Mouse (Mus musculus) 3134 (cell line): ENCODE measurements around the gene Eif4ebp2.
"Not testable (repeated sequence)": the region's sequence is repeated elsewhere in the genome, so short reads cannot be mapped to it uniquely, and the experiment has no call there.

Experiments used
- DNase-seq: peaks from one replicate; pipeline ENCODE4 v3.0.0-alpha.2; 2011; ENCODE audit warnings: low spot score; ENCODE audit not compliant: insufficient read length; ENCODE audit errors: extremely low read depth

Gene Eif4ebp2

DNA sequence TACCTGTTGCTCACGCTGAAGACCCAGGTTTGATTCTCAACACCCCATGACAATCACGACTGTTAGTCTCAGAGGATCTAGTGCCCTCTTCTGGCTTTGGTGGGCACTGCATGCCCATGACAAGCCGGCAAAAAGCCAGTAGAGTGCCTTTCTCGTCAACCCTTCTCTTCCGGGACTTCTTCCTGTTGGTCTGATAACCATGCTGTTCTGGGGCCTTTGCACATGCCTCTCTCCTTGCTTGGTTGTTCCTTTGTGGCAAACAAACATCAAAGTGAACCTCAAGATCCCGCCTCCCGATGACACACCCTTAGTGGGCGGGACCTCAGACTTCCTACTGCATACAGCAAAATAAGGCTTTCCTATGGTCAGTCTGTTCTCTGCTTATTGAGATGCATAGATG lies 13.8 kb upstream of the Eif4ebp2 start:
- no peak for DNase-seq

DNA sequence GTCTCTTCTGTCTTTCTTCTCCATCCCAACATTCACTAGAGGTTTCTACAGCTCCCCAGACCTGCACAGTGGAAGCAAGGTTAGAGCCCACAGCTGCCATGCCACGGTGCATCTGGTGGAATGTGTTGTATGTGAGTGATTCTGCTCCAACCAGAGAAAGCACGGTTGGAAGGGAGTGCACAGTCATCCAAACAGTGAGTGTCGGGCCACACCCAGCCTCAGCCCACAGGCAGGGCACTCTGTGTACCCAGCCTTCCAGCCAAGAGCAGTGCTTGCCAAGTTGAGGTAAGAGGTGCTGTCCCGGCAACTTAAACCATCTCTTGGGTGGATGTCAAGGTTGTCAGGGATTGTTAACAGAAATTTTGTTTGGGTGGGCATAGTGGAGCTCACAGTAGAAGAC lies 12.5 kb upstream of the Eif4ebp2 start:
- DNase-seq = peak; percentile 72

DNA sequence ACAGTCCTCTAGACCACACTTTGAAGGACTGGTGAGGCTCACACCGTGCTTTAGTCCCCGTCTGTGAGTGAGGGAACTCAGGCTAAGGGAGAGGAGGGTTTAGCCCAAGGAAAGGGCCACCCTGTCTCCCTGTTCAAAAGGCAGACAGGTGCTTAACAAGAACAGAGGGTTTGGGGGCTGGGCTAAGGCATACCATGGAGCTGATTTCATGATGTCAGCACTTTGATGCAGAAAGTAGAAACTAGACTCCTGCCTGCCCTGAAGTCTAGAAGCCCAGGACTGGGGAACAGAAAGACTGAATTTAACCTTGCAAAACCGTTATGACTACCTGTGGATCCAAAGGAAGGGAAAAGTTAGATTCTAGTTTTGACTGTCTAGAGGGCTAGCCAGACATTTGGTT lies 4.7 kb upstream of the Eif4ebp2 start:
- no peak for DNase-seq

DNA sequence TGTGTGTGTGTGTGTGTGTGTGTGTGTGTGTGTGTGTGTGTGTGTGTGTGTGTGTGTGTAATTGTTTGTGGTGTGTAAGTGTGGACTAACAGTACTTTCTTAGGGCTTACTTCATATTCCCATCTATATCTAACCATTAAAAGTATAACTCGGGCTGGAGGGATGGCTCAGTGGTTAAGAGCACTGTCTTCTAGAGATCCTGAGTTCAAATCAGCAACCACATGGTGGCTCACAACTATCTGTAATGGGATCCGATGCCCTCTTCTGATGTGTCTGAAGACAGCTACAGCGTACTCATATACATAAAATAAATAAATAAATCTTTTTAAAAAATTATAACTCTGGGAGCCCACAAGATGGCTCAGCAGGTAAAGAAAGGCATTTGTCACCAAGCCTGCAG lies 710 bp upstream of the Eif4ebp2 start:
- DNase-seq = not testable (repeated sequence)

DNA sequence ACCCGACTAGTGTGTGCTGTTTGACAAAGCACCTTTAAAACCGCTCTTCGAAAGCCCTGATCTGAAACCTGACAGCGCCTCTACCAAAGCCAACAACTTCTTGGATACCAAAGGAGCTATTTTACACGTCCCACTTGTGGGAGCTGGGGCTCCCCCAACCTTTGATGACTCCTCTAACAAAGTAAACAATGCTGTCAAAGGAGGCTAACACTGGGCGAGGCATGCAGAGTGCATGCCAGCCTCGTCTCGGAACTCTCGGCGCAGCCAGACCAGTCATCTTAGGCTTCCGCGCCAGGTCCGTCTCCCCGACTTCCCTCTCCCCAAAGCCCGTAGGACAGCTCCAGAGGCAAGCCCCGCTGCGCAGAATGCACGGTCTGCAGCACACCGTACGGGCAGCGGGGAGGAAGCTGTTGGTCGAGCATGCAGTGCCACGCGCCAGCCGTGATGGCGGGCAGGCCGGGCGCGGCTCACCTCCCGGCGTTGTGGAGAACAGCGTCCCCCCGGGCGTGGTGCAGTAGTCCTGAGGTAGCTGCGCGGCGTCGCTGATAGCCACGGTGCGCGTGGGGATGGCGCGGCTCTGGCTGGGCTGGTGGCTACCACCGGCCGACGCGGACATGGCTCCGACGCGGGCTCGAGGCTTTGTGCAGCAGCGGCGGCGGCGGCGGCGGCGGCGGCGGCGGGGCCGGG lies 387 bp downstream of the Eif4ebp2 start:
- peak; percentile 60 for DNase-seq

DNA sequence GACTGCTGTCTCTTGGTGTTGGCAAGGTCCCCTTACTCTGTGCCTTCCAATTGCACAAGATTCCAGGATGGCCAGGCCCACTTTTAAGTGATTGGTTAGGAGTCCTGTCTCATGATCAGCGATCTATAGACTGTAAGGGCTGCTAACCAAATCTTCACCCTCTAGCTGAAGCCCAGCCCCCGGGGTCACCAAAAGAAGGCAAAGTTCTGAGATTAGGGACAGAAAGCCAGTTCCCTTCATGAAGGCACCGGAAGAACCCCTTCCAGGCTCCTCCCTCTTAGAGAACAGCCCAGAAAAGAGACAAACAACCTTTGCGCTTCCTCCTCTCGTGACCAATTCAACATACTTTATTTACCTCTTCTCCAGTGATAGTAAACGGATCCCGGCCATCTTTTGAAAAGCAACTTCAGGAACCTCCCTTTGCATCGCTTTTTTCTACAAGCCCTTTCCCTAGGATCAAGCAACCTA lies 964 bp downstream of the Eif4ebp2 start:
- DNase-seq = peak; percentile 50

DNA sequence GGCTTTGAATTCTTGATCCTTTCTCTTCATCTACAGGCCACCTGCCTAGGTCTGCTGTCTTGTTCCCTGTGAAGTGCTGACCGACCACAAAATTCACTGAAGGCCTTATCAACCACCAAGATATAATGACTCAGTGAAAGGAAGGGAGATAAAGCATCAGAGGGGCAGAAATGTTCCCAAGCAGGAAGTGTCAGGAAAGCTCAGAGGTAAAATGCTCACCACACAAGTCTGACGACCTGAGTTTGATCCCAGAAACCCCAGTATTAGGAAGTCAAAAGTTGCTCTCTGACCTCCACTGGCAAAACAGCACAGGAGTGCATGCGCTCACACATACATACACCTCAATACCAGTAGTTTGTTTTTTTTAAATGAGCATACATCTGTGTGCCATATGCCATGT lies 3.6 kb downstream of the Eif4ebp2 start:
- DNase-seq = no peak

DNA sequence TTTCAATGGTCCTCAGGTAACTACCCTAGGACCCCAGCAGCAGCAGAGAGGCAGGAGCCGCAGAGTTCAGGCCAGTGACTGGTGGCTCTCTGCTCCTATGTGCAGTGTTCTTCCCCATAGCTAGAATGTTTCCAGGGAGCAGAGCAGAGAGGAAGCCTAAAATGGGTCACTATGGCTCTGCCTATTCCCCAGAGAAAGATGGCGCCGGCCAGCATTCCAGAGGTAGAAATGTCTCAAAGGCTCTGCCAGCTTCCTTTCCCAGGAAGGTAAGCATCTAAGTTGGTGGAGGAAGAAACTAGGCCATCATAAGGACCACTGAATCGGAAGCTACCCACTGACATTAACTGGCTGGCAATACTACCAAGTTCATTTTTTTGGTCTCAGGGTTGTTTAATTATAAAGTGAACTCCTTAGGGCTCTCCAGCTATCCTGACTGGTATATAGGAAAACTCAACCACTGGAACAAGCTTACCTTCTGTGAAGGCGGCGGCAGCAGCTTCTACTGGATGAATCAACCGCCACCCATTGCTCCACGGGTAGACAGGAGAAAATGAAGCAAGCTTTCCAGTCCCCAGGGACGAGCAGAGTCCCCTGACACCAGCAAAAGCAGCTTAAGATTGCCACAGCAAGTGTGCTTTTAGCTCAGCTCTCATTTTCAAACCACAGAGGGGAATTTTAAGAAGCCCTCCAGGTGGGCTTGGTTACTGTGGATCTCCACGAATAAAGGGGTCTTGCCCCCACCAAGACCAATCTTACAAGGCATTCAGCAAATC lies 4.7 kb downstream of the Eif4ebp2 start:
- no peak for DNase-seq

DNA sequence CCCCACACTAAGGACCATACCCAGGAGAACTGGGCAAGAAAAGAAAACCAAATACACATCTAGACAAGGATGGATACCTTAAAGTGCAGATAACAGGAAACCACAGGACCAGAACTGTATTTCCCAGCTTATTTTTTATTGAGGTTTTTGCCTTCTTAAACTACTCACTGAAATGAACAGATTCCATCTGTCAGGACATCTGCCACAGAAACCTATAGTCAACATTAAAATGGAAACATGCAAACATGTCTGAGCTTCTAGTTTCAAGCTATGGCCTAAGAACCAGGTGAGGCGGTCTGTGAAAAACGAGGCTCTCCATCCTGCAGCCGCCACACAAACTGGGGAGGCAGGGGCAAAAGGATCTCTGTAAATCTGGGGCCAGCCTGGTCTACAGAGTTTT lies 7.4 kb downstream of the Eif4ebp2 start:
- no peak for DNase-seq

DNA sequence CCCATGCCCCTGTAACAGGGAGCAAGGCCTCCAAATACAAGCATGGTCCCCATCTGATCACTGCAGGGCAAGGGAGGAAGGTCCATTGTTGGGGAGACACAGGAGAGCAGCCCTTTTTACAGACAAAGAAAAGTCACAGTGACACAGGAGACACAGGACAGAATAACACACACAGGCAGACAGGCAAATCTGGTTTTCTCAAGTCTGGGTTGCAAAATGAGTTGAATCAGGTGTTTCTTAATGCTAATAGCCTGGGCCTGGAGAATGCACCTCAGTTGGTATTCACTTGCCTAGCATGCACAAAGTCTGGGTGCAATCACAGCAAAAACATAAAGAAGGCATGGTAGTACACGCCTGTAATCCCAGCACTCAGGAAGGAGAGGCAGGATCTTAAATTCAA lies 8.6 kb downstream of the Eif4ebp2 start:
- no peak for DNase-seq

DNA sequence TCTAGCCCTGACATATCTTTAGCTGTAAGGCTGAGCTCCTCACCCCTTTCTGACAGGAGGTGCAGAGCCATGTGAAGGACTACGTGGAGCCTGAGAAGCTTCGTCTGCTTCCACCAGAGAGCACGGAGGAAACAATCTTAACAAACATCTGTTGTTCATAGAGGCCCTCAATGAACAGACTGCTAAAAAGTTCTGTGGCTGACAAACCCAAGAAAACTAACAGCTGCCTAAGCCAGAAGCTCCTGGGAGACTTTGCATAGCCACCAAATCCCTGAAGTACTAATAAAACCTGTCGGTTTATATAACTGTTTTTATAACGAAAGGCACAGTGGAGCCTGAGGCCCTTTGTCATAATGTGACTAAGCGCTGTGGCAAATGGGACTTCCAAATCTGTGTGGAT lies 9.0 kb downstream of the Eif4ebp2 start:
- DNase-seq = no peak

DNA sequence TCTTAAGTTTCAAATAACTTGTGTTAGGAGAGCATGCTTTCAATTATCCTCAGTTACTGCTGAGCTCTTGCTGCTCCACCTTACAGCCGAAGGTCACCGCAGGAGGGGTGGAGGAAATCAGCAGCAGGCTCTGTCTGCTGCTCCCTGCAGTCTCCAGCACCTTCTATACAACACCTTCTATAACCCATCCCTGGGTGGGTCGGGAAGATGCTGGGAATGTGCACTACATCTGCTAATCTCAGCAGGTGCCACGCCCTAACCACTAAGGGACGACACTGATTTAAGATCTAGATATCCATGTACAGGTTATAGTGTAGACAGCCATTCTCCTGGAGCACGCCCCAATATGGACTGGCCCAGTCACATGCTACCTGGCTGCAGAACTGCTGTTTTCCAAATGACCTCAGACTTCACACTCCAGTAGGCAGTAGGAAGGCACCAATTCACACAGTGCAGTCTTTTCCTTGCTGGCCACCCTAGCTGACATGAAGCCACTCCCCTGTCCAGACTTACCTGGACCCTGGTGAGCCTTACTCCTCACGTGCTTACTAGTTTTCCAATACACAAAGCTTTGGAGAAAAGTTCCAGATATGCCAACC lies 12.2 kb downstream of the Eif4ebp2 start:
- DNase-seq = no peak

DNA sequence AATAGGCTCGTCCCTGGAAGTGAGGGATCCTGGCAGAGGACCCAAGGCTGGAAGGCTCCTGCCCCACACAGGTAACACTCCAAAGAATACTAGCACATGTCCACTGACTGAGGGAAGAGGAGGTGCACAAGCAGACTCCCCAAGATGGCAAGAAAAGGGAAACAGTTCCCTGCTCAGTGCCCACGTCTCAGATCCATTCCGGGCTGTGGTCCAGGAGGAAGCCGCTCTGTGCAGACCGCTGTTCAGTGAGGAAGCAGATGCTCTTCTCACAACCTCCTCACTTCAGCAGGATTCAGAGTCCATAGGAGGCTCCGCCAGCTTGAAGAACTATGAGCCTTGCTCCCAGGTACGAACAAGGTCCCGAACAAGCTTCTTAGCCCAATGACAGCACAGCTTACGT lies 21.1 kb downstream of the Eif4ebp2 start:
- no peak for DNase-seq

DNA sequence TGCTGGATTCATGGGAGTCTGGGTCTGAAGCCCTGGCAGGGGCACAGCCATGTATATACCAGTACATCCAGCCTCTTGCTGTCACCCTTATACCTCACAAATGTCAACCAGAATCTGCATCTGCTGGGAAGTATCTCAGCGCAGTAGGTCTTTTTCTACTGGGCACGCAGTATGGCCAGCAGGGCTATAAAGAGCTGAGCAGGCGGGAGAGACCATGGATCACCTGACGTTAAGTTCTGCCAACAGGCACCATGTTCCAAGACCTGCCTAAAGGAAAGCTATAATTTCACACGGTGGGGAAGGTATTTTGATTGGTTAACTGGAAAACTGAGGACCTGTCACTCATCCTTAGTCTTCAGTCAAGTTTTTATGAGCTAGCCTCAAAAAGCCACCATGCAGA lies 23.4 kb downstream of the Eif4ebp2 start:
- no peak for DNase-seq

DNA sequence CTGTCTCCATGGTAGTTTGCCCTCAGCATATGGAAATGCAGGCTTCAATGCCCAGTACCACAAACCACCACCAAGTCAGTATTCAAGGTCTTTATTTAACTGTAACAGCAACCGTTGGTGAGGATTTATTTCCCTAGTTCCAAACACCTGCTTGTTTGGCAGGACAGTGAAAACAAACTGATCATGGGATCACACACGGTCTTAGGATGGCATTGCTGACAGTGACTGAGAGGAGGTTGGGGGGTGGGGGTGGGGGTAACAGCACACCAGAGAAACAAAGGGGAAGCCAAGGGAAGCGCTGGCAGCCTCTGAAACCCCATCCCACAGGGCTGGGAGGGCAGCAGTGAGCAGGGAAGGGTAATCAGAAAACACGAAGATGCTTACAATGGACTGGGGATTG lies 24.0 kb downstream of the Eif4ebp2 start:
- no peak for DNase-seq

DNA sequence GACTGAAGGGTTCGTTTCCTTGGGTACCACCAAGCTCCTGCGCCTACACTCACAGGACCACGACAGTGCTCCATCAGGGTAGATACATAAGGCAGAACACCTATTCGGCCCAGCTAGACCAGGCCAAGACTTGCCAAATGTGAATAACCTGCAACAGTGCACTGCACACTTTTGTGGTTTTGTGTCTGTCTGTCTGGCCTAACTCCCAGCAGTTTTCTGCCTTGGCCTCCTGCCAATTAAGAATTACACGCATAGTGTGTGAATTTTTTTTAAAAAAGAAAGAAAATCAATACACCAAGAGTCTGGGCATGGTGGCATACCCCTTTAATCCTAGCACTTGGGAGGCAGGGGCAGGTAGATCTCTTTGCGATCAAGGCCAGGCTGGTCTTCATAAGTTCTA lies 24.5 kb downstream of the Eif4ebp2 start:
- no peak for DNase-seq

DNA sequence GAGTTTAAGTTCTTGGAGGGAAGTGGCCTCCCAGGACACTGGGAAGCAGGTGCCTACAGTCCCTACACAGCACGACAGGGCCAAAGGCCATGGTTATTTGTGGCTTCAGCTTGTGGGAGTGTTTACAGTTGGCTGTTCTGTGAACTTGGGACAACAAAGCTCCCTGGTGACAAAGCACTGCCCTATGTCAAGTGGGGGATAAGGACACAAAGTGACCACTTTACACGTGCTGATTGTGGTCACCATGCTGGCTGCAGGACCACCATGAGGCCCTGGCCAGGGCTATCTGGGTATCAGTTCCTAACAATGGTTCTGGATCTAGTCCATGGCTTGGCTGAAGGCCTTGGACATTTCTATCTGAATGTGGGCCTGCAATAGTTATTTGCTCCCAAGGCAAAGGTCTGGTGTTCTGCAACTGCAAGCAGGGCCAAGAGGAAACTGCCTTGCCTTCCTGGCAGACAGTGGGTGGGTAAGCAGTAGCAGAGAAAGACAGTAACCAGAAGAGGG lies 26.2 kb downstream of the Eif4ebp2 start:
- no peak for DNase-seq

DNA sequence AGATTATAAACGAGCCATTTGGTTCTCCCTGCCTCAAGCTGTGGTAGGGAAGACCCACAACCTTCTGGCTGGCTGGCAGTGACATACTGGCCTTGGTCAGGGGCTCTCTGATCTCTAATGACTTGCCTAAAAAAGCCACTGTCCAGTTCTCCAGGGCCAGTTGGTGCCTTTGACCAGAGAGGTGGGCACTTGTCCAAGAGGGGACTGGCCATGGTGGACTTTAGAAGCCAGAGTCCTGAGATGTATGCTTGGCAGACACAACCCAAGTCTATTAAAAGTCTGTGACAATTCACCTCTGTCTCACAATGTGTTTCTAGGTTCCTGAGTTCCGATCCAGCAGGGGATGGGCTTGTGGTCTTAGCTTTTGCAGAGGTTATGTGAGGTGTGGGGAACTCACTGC lies 27.4 kb downstream of the Eif4ebp2 start:
- no peak for DNase-seq

DNA sequence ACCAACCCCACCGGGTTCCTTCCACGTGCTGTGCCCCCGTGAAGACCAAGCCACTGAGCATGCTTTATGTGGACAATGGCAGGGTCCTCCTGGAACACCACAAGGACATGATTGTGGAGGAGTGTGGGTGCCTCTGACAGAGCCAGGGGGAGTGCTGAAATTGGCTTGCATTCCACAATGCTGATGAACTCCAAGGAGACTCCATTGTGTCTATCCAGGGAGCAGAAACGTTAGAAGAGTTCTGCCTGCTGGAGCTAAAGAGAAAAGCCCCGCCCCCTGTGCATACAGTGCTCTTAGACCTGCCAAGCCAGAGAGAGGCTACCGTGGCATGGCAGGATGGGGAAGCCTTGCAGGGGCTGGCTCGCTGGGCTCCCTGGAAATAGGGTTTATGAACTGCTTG lies 28.0 kb downstream of the Eif4ebp2 start:
- no peak for DNase-seq

DNA sequence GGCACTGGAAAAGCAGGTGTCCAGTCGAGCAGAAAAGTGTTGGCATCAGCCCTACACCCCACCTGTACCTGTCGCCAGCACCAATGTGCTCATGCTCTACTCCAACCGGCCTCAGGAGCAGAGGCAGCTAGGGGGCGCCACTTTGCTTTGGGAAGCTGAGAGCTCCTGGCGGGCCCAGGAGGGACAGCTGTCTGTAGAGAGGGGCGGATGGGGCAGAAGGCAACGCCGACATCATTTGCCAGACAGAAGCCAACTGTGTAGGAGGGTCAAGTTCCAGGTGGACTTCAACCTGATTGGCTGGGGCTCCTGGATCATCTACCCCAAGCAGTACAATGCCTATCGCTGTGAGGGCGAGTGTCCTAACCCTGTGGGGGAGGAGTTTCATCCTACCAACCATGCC lies 29.2 kb downstream of the Eif4ebp2 start:
- DNase-seq = no peak

DNA sequence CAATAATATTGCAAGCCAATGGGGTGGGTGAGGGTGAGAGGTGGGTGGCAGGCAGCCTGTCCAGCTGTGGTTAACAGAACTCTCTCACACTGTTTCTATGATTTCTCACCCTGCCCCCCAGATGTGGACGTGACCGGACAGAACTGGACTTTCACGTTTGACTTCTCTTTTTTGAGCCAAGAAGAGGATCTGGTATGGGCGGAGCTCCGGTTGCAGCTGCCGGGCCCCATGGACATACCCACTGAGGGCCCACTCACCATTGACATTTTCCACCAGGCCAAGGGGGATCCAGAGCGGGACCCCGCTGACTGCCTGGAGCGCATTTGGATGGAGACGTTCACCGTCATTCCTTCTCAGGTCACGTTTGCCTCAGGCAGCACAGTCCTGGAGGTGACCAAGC lies 29.6 kb downstream of the Eif4ebp2 start:
- no peak for DNase-seq

DNA sequence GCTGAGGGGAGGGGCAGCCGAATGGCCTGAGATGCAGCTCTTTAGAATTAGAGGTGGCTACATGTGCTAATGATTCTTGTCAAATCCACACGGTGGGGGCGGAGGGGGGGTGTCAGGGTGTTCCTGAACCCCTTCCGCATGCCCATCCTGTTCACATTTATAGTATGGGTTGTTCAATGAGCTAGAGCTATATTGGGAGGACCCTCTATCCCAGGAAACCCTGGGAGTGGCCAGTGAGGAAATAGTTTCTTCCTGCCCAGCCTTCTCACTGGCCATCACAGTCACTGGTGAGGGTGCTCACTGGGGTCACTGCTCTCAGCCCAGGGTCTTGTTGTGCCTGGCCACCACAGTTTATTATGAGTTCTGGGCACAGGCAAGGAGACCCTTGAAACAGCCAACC lies 32.5 kb downstream of the Eif4ebp2 start:
- DNase-seq = no peak
